In genomic region chr11:120573585-120574277, GRCm38 (mm10) we compare ENCODE assay signal across 8 mouse cellular contexts. TPM values are rescaled to one million over a fixed set of nuclear protein-coding genes. Genes with fewer than 3 reads are reported as not detected.
DNase-seq lines count a peak whose midpoint lies in the region; ATAC-seq and TF ChIP-seq lines count a peak whose summit lies in the region.

No protein-coding gene starts in this region.

- peak overlapping the region; percentile 99 for H3K4me3 ChIP-seq in E14TG2a.4 (replicated peaks; ENCODE audit: low read length)
- H3K4me3 ChIP-seq in heart, embryonic 16.5 days (ENCODE audit: low read length) = peak overlapping the region; percentile 97
- H3K4me3 ChIP-seq in liver, embryonic 11.5 days (ENCODE audit: low read depth, low read length) = peak overlapping the region; percentile 81
- H3K4me3 ChIP-seq in stomach, embryonic 14.5 days (ENCODE audit: low read depth, low read length) = peak overlapping the region; percentile 95

- no peaks in the 10 kb centered on the region for H3K9me3 ChIP-seq in E14TG2a.4 (ENCODE audit: low read length)
- H3K9me3 ChIP-seq in heart, embryonic 16.5 days (replicated peaks; ENCODE audit: control insufficient read depth, low read length) = no peaks in the 10 kb centered on the region
- H3K9me3 ChIP-seq in liver, embryonic 11.5 days (ENCODE audit: control insufficient read depth, low read length) = no peaks in the 10 kb centered on the region
- no peaks in the 10 kb centered on the region for H3K9me3 ChIP-seq in stomach, embryonic 14.5 days (ENCODE audit: control insufficient read depth, low read depth, low read length)

- H3K27ac ChIP-seq in heart, embryonic 16.5 days (ENCODE audit: low read length) = peak overlapping the region; percentile 99
- peak overlapping the region; percentile 85 for H3K27ac ChIP-seq in liver, embryonic 11.5 days (ENCODE audit: low read depth, low read length)
- H3K27ac ChIP-seq in stomach, embryonic 14.5 days (ENCODE audit: low read length) = peak overlapping the region; percentile 96

- 0 out of 2 replicates have a peak, but pooled peaks have one; percentile 0 for ATAC-seq in heart, embryonic 16.5 days (replicated peaks; ENCODE audit: extremely low read depth, insufficient read depth, low FRiP score)
- ATAC-seq in liver, embryonic 11.5 days (replicated peaks; ENCODE audit: low FRiP score) = 0 out of 2 replicates have a peak, but pooled peaks have one; percentile 0
- ATAC-seq in stomach, embryonic 14.5 days (ENCODE audit: insufficient number of reproducible peaks, insufficient read depth, low FRiP score, low read depth) = no peak; the same call in 1 of the 2 replicates

- DNase-seq in embryo, embryonic 10 days (ENCODE audit: low spot score) = peak; percentile 13
- DNase-seq in embryo, embryonic 10.5 days (ENCODE audit: low spot score) = no peak
- DNase-seq in liver, embryonic 11.5 days (ENCODE audit: low spot score) = peak; percentile 56
- DNase-seq in Muller cell, postnatal 12 days (ENCODE audit: inconsistent ontology term) = no peak
- no peak for DNase-seq in adrenal gland, adult 18-20 months (ENCODE audit: low spot score in 2 of 2)

- H3K4me2 ChIP-seq in heart, embryonic 16.5 days (ENCODE audit: low read depth, low read length) = peak overlapping the region; percentile 68
- H3K4me2 ChIP-seq in liver, embryonic 11.5 days = peak overlapping the region; percentile 93
- H3K4me2 ChIP-seq in stomach, embryonic 14.5 days (replicated peaks; ENCODE audit: low read depth, low read length) = peak overlapping the region; percentile 85

- peaks cover 60% of the 10 kb centered on the region for H3K36me3 ChIP-seq in E14TG2a.4 (ENCODE audit: insufficient read depth, low read length)
- peaks cover 33% of the 10 kb centered on the region for H3K36me3 ChIP-seq in heart, embryonic 16.5 days (ENCODE audit: control insufficient read depth, insufficient read depth)
- H3K36me3 ChIP-seq in liver, embryonic 11.5 days (ENCODE audit: control insufficient read depth, insufficient read depth, low read length) = peaks cover 35% of the 10 kb centered on the region
- H3K36me3 ChIP-seq in stomach, embryonic 14.5 days (ENCODE audit: control insufficient read depth, insufficient read depth, low read length) = peaks cover 36% of the 10 kb centered on the region

- TF ChIP-seq CTCF in E14TG2a.4 (conservative IDR thresholded peaks at IDR 0.05; ENCODE audit: low read length) = no peak

- WGBS in heart, embryonic 16.5 days = under 1% methylated on average over 23 of the region's 23 CpGs
- 0% methylated on average over 23 of the region's 23 CpGs for WGBS in liver, embryonic 11.5 days
- WGBS in stomach, embryonic 14.5 days = under 1% methylated on average over 23 of the region's 23 CpGs

- peak overlapping the region; percentile 95 for H3K9ac ChIP-seq in heart, embryonic 16.5 days (ENCODE audit: low read length)
- H3K9ac ChIP-seq in liver, embryonic 11.5 days (ENCODE audit: low read depth, low read length) = peak overlapping the region; percentile 97
- H3K9ac ChIP-seq in stomach, embryonic 14.5 days (replicated peaks; ENCODE audit: low read depth, low read length) = peak overlapping the region; percentile 90

- peaks cover 61% of the 10 kb centered on the region for H3K4me1 ChIP-seq in E14TG2a.4 (replicated peaks; ENCODE audit: low read depth, low read length)
- peaks cover 19% of the 10 kb centered on the region for H3K4me1 ChIP-seq in heart, embryonic 16.5 days (ENCODE audit: control insufficient read depth, insufficient read depth, low read length)
- peaks cover 29% of the 10 kb centered on the region for H3K4me1 ChIP-seq in liver, embryonic 11.5 days (replicated peaks; ENCODE audit: control insufficient read depth, insufficient read depth, low read length)
- H3K4me1 ChIP-seq in stomach, embryonic 14.5 days (ENCODE audit: control insufficient read depth, insufficient read depth, low read length) = peaks cover 16% of the 10 kb centered on the region

- no peaks in the 10 kb centered on the region for H3K27me3 ChIP-seq in E14TG2a.4 (ENCODE audit: insufficient read depth, low read length)
- H3K27me3 ChIP-seq in heart, embryonic 16.5 days (ENCODE audit: control insufficient read depth, insufficient read depth, low read length) = no peaks in the 10 kb centered on the region
- H3K27me3 ChIP-seq in liver, embryonic 11.5 days (replicated peaks; ENCODE audit: control insufficient read depth, insufficient read depth, low read length) = no peaks in the 10 kb centered on the region
- no peaks in the 10 kb centered on the region for H3K27me3 ChIP-seq in stomach, embryonic 14.5 days (ENCODE audit: control insufficient read depth, insufficient read depth, low read length)

RNA-seq across cellular contexts. Expression of gene P4hb, which starts 0.7 kb away (rescaled TPM):
- polyA plus RNA-seq in heart, embryonic 16.5 days (2015; fragmentation: Nextera tagmentation; extraction: Ambion mirVana) = 435 and 437 TPM in 2 replicates
- 648 and 680 TPM in 2 replicates for polyA plus RNA-seq in liver, embryonic 11.5 days (2014; fragmentation: Nextera tagmentation; extraction: Ambion mirVana)
- polyA plus RNA-seq in stomach, embryonic 14.5 days (2014; fragmentation: Nextera tagmentation; extraction: Ambion mirVana) = 768 and 850 TPM in 2 replicates
- total RNA-seq in adrenal gland, adult 18-20 months (2021) = 100 to 1,000 TPM; 440 to 468 TPM

RNA-seq across cellular contexts. Expression of gene Arhgdia, which starts 7.7 kb away (rescaled TPM):
- 435 and 439 TPM in 2 replicates for polyA plus RNA-seq in heart, embryonic 16.5 days (2015; fragmentation: Nextera tagmentation; extraction: Ambion mirVana)
- 557 and 561 TPM in 2 replicates for polyA plus RNA-seq in liver, embryonic 11.5 days (2014; fragmentation: Nextera tagmentation; extraction: Ambion mirVana)
- polyA plus RNA-seq in stomach, embryonic 14.5 days (2014; fragmentation: Nextera tagmentation; extraction: Ambion mirVana) = 575 and 578 TPM in 2 replicates
- total RNA-seq in adrenal gland, adult 18-20 months (2021) = 100 to 1,000 TPM; 326 to 340 TPM

RNA-seq across cellular contexts. Expression of gene Ppp1r27, which starts 22.8 kb away (rescaled TPM):
- polyA plus RNA-seq in heart, embryonic 16.5 days (2015; fragmentation: Nextera tagmentation; extraction: Ambion mirVana) = 3.3 and 8.5 TPM in 2 replicates
- not detected in 2 replicates for polyA plus RNA-seq in liver, embryonic 11.5 days (2014; fragmentation: Nextera tagmentation; extraction: Ambion mirVana)
- polyA plus RNA-seq in stomach, embryonic 14.5 days (2014; fragmentation: Nextera tagmentation; extraction: Ambion mirVana) = not detected in 2 replicates
- 1 to 10 TPM in 1 of 2 experiments, under 1 TPM in 1; 0.42 to 1.1 TPM for total RNA-seq in adrenal gland, adult 18-20 months (2021)

RNA-seq across cellular contexts. Expression of gene Mcrip1, which starts 24.2 kb away (rescaled TPM):
- 134 and 139 TPM in 2 replicates for polyA plus RNA-seq in heart, embryonic 16.5 days (2015; fragmentation: Nextera tagmentation; extraction: Ambion mirVana)
- 117 and 123 TPM in 2 replicates for polyA plus RNA-seq in liver, embryonic 11.5 days (2014; fragmentation: Nextera tagmentation; extraction: Ambion mirVana)
- polyA plus RNA-seq in stomach, embryonic 14.5 days (2014; fragmentation: Nextera tagmentation; extraction: Ambion mirVana) = 229 and 239 TPM in 2 replicates
- 10 to 100 TPM; 46.6 to 57.8 TPM for total RNA-seq in adrenal gland, adult 18-20 months (2021)

RNA-seq across cellular contexts. Expression of gene Alyref, which starts 24.4 kb away (rescaled TPM):
- polyA plus RNA-seq in heart, embryonic 16.5 days (2015; fragmentation: Nextera tagmentation; extraction: Ambion mirVana) = 223 and 229 TPM in 2 replicates
- 601 and 617 TPM in 2 replicates for polyA plus RNA-seq in liver, embryonic 11.5 days (2014; fragmentation: Nextera tagmentation; extraction: Ambion mirVana)
- polyA plus RNA-seq in stomach, embryonic 14.5 days (2014; fragmentation: Nextera tagmentation; extraction: Ambion mirVana) = 314 and 411 TPM in 2 replicates
- 10 to 100 TPM; 80.7 to 92.4 TPM for total RNA-seq in adrenal gland, adult 18-20 months (2021)

Comparison
In these comparisons a context has a peak if more than half of its experiments do, and no peak if none do; other contexts are left out.
1. DNase-seq: peak in embryo, embryonic 10 days (single experiment) and liver, embryonic 11.5 days (single experiment); none in embryo, embryonic 10.5 days (single experiment), Muller cell, postnatal 12 days (single experiment) and adrenal gland, adult 18-20 months (0 of 2).
2. Peak in every context shown above with its lines, with median percentiles within 50 percentile points of each other: H3K4me3 ChIP-seq, H3K27ac ChIP-seq, H3K4me2 ChIP-seq and H3K9ac ChIP-seq.